Mouse (Mus musculus): ENCODE data around the gene Gm20696. TPM values are rescaled to one million over a fixed set of nuclear protein-coding genes. Genes with fewer than 3 reads are reported as not detected.
A peak's percentile ranks its signal among the peaks of the same experiment; 100 is the strongest.

The Gm20696 gene
- total RNA-seq, 2 experiments from 2014 or later, result 6.2 to 6.5 TPM

GRCm38 (mm10) chr6:99265945-99266656 is 400.5 kb downstream of the Gm20696 start:
- DNase-seq (ENCODE audit: low spot score in 2 of 2), result no peak

GRCm38 (mm10) chr6:99265173-99265572 is 401.4 kb downstream of the Gm20696 start:
- DNase-seq (ENCODE audit: low spot score in 2 of 2), result no peak

GRCm38 (mm10) chr6:99264192-99265093 is 402.2 kb downstream of the Gm20696 start:
- DNase-seq (ENCODE audit: low spot score in 2 of 2), result no peak

- no peak for DNase-seq (ENCODE audit: low spot score in 2 of 2)
Observed at GRCm38 (mm10) chr6:99263886-99264185, 402.8 kb downstream of the Gm20696 start.

GRCm38 (mm10) chr6:99263061-99263885 is 403.3 kb downstream of the Gm20696 start:
- DNase-seq (ENCODE audit: low spot score in 2 of 2), result no peak

- DNase-seq (ENCODE audit: low spot score in 2 of 2), result no peak
Observed at GRCm38 (mm10) chr6:99261737-99262130, 404.9 kb downstream of the Gm20696 start.

- no peak for DNase-seq (ENCODE audit: low spot score in 2 of 2)
Observed at GRCm38 (mm10) chr6:99260941-99261736, 405.5 kb downstream of the Gm20696 start.

GRCm38 (mm10) chr6:99258346-99258745 is 408.3 kb downstream of the Gm20696 start:
- no peak for DNase-seq (ENCODE audit: low spot score in 2 of 2)

- DNase-seq (ENCODE audit: low spot score in 2 of 2), result no peak
Observed at GRCm38 (mm10) chr6:99257676-99258075, 408.9 kb downstream of the Gm20696 start.

GRCm38 (mm10) chr6:99253331-99253730 is 413.3 kb downstream of the Gm20696 start:
- DNase-seq (ENCODE audit: low spot score in 2 of 2), result no peak

GRCm38 (mm10) chr6:99252816-99253215 is 413.8 kb downstream of the Gm20696 start:
- DNase-seq (ENCODE audit: low spot score in 2 of 2), result no peak

- DNase-seq (ENCODE audit: low spot score in 2 of 2), result no peak
Observed at GRCm38 (mm10) chr6:99251924-99252323, 414.7 kb downstream of the Gm20696 start.

- DNase-seq (ENCODE audit: low spot score in 2 of 2), result no peak
Observed at GRCm38 (mm10) chr6:99251222-99251621, 415.4 kb downstream of the Gm20696 start.

- DNase-seq (ENCODE audit: low spot score in 2 of 2), result no peak
Observed at GRCm38 (mm10) chr6:99249496-99250030, 417.0 kb downstream of the Gm20696 start.

- DNase-seq (ENCODE audit: low spot score in 2 of 2), result no peak
Observed at GRCm38 (mm10) chr6:99248396-99248795, 418.2 kb downstream of the Gm20696 start.

- DNase-seq (ENCODE audit: low spot score in 2 of 2), result no peak
Observed at GRCm38 (mm10) chr6:99241625-99242395, 424.8 kb downstream of the Gm20696 start.

- DNase-seq (ENCODE audit: low spot score in 2 of 2), result no peak
Observed at GRCm38 (mm10) chr6:99240764-99241163, 425.8 kb downstream of the Gm20696 start.

GRCm38 (mm10) chr6:99235588-99235987 is 431.0 kb downstream of the Gm20696 start:
- no peak for DNase-seq (ENCODE audit: low spot score in 2 of 2)

- peak in 1 of 2 experiments; percentile 12 for DNase-seq (ENCODE audit: low spot score in 2 of 2)
Observed at GRCm38 (mm10) chr6:99233411-99233810, 433.2 kb downstream of the Gm20696 start.

Measured in layer of hippocampus, postnatal 14 days (tissue).